Mouse (Mus musculus) heart, postnatal 25 days (tissue): ENCODE data around the gene Sync. TPM values are rescaled to one million over a fixed set of nuclear protein-coding genes. Genes with fewer than 3 reads are reported as not detected.
A peak's percentile ranks its signal among the peaks of the same experiment; 100 is the strongest.

Experiments
- DNase-seq: peaks from one replicate; pipeline ENCODE4 v3.0.0; 2022; ENCODE audit warnings: low spot score
- intact Hi-C: fragments of 180-260 bp; cut with DNase I; formaldehyde crosslinking; loops from one replicate; pipeline ENCODE4 v1.15.1; 2025
- total RNA-seq, 2 experiments: library from RNA; stranded (reverse); gene quantifications; 2 replicates each; pipeline ENCODE4 v1.2.3; 2021

Sync gene
- total RNA-seq, 2 experiments from 2014 or later: 15.5 to 16.3 TPM

- no peak for DNase-seq
- intact Hi-C loops: no loop called here
Measured at GRCm38 (mm10) chr4:129297724-129298123, 10.3 kb downstream of the Sync start.

DNA sequence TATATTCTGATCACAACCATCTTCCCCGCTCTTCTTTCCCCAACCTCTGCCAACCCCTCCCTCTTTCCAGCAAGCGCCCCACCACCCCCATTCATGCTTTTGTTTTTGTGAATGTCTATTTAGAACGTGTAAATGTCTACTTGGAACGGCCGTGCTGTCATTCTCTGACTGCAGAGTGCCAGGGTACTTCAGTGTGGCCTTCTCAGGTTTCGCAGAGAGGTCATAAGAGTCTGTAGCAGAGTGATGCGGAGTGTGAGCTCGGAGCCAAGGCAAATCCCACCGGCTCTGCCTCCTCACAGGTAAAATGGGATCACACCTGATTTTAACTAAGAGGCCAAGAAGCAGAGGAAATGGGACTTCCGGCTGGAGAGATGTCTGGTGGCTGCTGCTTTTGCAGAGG lies 11.7 kb downstream of the Sync start:
- intact Hi-C loops: no loop called here
- DNase-seq: no peak

DNA sequence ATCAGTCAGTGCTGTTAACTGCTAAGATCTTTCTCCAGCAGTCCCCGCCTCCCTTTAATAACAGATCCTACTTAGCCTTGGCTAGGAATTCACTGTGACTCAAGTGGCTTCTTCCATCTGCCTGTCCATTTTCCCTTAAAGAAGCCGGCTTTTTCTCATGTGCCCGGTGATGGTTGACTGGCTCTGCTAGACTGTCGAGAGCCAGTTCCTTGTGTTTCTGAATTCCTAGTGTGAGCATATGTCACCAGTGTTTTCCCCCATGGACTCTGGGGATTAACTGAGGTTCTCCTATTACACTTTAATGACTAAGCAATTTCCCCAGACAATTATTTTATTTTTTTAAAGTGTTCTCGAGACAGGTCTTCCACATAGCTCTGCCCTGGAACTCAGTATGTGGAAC lies 16.0 kb downstream of the Sync start:
- no peak for DNase-seq
- intact Hi-C loops: no loop called here

GRCm38 (mm10) chr4:129303816-129304215 lies 16.4 kb downstream of the Sync start:
- no peak for DNase-seq
- intact Hi-C loops: no loop called here

GRCm38 (mm10) chr4:129304306-129304705 lies 16.9 kb downstream of the Sync start:
- intact Hi-C loops: no loop called here
- no peak for DNase-seq

DNA sequence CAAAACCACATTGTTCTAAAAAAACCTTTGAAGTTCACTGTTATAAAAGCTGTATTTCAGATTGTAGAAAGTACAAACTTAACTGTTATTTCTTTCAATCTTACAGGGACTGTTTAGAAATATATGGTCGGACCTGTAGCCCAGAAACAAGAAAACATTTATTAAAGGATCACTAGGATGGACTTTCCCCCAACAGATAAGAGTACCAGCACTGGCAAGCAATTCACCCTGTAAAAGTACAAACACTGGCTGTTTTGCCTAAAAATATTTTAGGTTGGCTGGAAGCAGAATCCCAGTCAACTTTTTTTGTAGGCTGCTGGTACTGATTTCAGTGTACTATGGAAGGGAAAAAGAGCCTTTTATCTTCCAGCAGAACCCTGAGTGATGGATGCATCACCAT lies 20.5 kb downstream of the Sync start:
- intact Hi-C loops: no loop called here
- DNase-seq: no peak

- intact Hi-C loops: no loop called here
- no peak for DNase-seq
Measured at GRCm38 (mm10) chr4:129313886-129314285, 26.5 kb downstream of the Sync start.

- no peak for DNase-seq
- intact Hi-C loops: no loop called here
Measured at GRCm38 (mm10) chr4:129320876-129321275, 33.5 kb downstream of the Sync start.

GRCm38 (mm10) chr4:129322042-129322441 lies 34.6 kb downstream of the Sync start:
- no peak for DNase-seq
- intact Hi-C loops: no loop called here

DNA sequence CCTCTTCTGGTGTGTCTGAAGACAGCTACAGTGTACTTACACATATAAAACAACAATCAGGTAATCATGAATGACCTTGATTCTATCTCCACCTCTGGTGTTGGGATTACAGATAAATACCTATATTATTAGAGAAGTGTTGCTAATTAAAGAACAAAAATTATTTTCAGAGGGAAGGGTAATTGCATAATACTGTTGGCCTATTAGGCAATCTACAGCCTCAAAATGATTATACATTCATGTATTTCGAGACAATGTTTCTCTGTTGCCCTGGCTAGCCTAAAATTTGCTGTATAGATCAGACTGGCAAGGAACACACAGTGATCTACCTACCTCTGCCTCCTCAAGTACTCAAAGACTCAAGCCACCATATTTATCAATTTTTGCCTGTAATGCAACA lies 36.1 kb downstream of the Sync start:
- intact Hi-C loops: no loop called here
- no peak for DNase-seq

- no peak for DNase-seq
- intact Hi-C loops: no loop called here
Measured at GRCm38 (mm10) chr4:129324756-129325155, 37.3 kb downstream of the Sync start.

- no peak for DNase-seq
- intact Hi-C loops: no loop called here
Measured at GRCm38 (mm10) chr4:129326191-129326590, 38.8 kb downstream of the Sync start.

DNA sequence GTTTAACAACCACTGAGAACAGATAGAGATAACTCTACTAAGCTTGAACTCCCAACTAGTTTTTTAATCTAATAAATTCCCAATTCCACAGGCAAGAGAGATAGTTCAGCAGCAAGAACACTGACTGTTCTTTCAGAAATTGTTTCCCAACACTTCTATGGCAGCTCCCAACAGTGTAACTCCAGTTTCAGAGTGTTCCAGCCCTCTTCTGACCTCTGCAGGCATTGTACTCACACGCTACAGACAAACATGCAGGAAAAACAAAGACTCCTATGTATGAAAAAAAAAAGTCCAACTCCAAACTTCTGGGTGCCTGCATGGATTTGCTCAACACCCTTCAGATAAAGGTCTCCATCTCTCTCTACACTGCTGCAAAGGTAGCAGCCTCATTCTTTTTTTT lies 45.4 kb downstream of the Sync start:
- intact Hi-C loops: loop anchor here (5.0 to 10.0 kb wide), 2 partner anchors 141 to 272 kb away; partner anchors contain the start of genes Eif3i and Tmem234
- no peak for DNase-seq

- peak; percentile 44 for DNase-seq
- intact Hi-C loops: loop anchor here (5.0 to 10.0 kb wide), 2 partner anchors 142 to 270 kb away; partner anchors contain the start of genes Eif3i and Tmem234
Measured at GRCm38 (mm10) chr4:129334677-129335215, 47.3 kb downstream of the Sync start.

DNA sequence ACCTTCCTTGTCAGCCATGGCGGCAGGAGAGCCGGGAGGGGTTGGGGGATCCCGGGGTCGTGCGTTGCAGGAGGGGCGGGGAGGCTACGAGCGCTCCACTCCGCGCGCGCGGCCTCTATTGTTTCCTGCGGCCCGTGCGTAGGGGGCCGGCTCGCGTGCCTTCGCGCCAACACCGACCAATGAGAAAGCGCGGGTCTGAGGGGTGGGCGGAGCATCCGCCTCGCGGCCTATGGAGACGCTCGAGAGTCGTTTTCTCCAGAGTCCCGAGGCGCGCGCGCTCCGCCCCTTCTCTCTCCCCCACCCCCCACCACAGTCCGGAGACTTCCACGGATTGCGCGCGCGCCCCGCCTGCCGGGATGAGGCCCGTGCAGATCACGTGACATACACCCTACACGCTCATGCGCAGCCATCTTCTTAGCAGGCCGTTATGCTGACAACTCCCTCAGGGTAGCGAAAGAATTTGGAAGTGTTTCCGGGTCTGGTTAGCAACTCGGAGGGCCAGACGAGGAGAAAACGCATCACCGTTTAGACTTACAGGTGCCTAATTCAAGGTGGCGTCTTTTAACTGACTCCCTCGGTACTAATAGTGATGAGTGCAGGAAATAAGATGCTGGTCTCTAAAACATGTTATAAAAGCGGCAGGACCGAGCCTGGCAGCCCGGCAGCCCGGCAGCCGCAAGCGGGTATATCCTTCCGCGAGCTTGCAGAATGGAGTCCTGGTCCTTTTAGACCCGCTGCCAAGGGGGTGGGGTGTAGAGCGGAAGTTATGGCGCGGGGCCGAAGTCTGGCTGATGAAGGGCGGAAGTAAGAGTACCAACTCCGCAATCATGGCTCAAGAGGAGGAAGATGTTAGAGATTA lies 48.0 kb downstream of the Sync start, which contains the start of the genes Rbbp4 and Zbtb8os:
Gene Rbbp4, minus strand, starts transcription at position 155 of the 859 bp plus-strand sequence.
Gene Zbtb8os, plus strand, starts transcription at position 480 of the 859 bp plus-strand sequence.
- DNase-seq: peak; percentile 95
- intact Hi-C loops: loop anchor here (10.0 kb wide), 1 partner anchor 269 kb away; the partner anchor contains the start of genes Eif3i and Tmem234

DNA sequence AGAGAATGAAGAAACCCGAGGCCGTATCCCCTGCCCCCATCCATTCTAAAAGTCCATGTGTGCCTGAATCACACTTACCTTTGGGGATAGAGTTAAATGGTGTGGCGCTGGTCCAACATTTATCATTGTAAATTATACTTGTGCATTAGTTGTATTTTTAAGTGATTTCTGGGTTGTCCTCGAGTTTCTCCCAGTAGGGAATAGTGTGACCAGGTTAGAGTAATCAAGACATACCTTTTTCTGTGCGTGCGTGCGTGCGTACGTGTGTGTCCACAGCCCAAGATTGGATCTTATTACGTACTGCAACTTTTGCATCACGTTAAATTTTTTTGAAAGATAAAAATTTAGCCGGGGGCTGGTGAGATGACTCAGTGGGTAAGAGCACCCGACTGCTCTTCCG lies 48.9 kb downstream of the Sync start:
- intact Hi-C loops: loop anchor here (10.0 kb wide), 1 partner anchor 269 kb away; the partner anchor contains the start of genes Eif3i and Tmem234
- DNase-seq: no peak

- intact Hi-C loops: loop anchor here (10.0 kb wide), 1 partner anchor 265 kb away; the partner anchor contains the start of genes Eif3i and Tmem234
- DNase-seq: no peak
Measured at GRCm38 (mm10) chr4:129339743-129340142, 52.3 kb downstream of the Sync start.

DNA sequence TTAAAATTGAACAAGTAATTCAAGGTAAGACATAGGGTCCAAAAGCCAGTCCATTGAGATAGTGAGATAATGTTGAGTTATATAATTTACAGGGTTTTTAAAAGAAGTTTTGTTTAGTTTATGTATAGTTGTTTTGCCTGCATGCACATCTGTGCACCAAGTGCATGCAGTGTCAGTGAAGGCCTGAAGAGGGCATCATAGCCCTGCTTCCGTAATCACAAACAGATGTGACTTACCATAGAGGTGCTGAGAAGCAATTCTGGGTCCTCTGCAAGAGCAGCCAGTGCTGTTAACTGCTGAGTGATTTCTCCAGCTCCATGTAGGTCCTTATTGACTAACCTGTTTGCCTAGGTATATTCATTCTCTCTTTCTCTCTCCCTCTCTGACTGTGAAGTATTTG lies 54.5 kb downstream of the Sync start:
- intact Hi-C loops: no loop called here
- DNase-seq: no peak

DNA sequence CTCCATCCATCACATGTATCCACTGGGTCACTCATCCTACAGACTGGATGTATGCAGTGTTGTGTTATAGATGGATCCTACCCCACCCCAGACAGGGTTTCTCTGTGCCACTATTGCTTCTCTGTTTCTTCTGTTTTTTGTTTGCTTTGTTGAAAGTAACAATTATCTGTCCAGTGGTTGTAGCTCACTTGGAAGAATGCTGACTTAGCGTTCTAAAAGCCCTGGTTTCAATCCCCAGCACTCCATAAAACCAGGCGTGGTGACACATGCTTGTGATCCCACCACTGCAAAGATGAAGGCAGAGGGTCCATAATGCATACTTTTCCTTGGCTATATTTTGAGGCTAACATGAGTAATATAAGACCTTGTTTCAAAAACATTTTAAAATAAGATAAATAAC lies 55.3 kb downstream of the Sync start:
- DNase-seq: no peak
- intact Hi-C loops: no loop called here

GRCm38 (mm10) chr4:129346481-129347154 lies 59.2 kb downstream of the Sync start:
- DNase-seq: no peak
- intact Hi-C loops: no loop called here
